Mouse (Mus musculus): Measurements from ENCODE around the gene Krtap4-13. TPM values are rescaled to one million over a fixed set of nuclear protein-coding genes. Genes with fewer than 3 reads are reported as not detected.
"Not testable (repeated sequence)": the region's sequence is repeated elsewhere in the genome, so short reads cannot be mapped to it uniquely, and the experiment has no call there.

Gene Krtap4-13
- polyA plus RNA-seq (2015; fragmentation: Nextera tagmentation; extraction: Ambion mirVana) = not detected in 2 replicates

GRCm38 (mm10) chr11:99809792-99810191, at the start of gene Krtap4-13:
TSS of gene Krtap4-13 (minus strand) at chr11:99809892.
- H3K4me3 ChIP-seq (replicated peaks); H3K4me2 ChIP-seq; H3K9ac ChIP-seq; H3K27me3 ChIP-seq (replicated peaks); H3K4me1 ChIP-seq; H3K27ac ChIP-seq; ATAC-seq (ENCODE audit: insufficient read depth, low FRiP score, low read depth); H3K9me3 ChIP-seq; H3K36me3 ChIP-seq: not testable (repeated sequence)

DNA sequence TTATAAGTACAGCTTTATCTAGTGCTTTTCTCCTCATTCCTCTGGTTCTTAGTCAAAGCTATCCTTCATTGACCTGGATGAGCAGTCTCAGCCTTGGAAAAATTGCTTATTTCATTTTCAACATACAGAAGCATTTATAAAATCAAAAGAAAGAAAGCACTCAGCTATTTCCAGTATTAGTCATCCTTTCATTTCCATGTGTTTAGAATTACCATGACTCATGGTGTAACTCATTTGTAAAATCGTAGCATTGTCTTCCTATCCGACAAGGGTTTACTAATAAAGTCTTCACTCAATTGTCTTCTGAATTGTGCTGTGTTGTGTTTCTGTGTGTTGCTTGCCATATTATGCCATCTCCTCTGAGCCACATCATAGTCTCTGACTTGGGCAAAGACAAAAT, 49.1 kb upstream of the Krtap4-13 start:
- Histone ChIP-seq H3K27ac (no peak overlapping the region), H3K9me3 (no peaks in the 10 kb centered on the region), H3K9ac (no peak overlapping the region), H3K4me3 (replicated peaks) (no peak overlapping the region), H3K36me3 (no peaks in the 10 kb centered on the region), H3K4me2 (no peak overlapping the region), H3K4me1 (no peaks in the 10 kb centered on the region), H3K27me3 (replicated peaks) (no peaks in the 10 kb centered on the region)
- WGBS = 63% methylated on average over 2 of the region's 2 CpGs
- ATAC-seq (ENCODE audit: insufficient read depth, low FRiP score, low read depth) = no peak

GRCm38 (mm10) chr11:99857617-99858016, 47.9 kb upstream of the Krtap4-13 start, which contains the start of gene Gm11568:
TSS of gene Gm11568 (plus strand) at chr11:99857917.
- WGBS = 87% methylated on average over 2 of the region's 2 CpGs
- no peak within 1 kb of the TSS for H3K4me2 ChIP-seq
- no peak within 1 kb of the TSS for H3K4me3 ChIP-seq (replicated peaks)
- no peak within 1 kb of the TSS for H3K27ac ChIP-seq
- H3K9ac ChIP-seq = no peak within 1 kb of the TSS
- no peak for ATAC-seq (ENCODE audit: insufficient read depth, low FRiP score, low read depth)
- no peaks in the 10 kb centered on the region for H3K4me1 ChIP-seq
- no peaks in the 10 kb centered on the region for H3K27me3 ChIP-seq (replicated peaks)
- H3K36me3 ChIP-seq = no peaks in the 10 kb centered on the region
- H3K9me3 ChIP-seq = no peaks in the 10 kb centered on the region

DNA sequence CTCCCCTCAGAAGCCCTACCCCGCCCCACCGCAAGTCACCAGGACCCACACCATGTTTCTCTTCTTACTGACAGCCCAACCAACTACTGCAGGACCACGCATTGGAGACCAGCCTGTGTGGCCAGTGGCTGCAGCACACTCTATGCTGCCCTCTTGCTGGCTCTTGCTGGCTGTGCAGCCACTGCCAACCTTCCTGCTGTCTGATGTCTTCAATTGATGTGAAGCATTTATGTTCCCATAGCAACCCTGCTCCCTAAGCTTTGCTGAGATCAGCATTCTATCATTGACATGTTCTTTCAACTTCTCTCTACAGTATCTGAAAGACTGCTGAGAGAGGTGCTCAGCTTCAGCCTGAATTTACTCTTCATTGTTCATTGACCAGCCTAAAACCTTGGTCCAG, 44.4 kb upstream of the Krtap4-13 start:
- 58% methylated on average over 3 of the region's 3 CpGs for WGBS
- H3K27ac ChIP-seq = no peak overlapping the region

DNA sequence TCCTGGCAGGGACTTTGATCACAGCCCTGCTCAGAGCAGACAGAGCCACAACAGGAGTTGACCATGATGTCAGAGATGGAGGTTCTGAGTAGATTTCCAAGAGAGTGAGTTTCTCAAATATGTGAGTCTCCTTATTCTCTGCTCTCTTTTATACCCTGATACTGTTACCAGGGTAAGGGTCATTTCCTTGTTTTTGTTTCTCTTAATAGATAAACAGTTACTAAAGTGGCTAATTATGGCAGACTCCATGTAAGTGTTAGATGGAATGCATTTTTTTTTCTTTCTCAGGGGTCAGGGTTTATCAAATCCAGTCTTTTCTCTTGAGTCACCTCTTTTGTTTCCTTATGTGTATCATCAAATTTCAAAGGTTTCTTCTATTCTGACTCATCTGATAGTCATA, 41.8 kb upstream of the Krtap4-13 start, which contains the start of gene Krtap4-16:
TSS of gene Krtap4-16 (minus strand) at position 101 of the 400 bp plus-strand sequence.
- H3K27ac ChIP-seq = no peak within 1 kb of the TSS
- no peaks in the 10 kb centered on the region for H3K36me3 ChIP-seq
- ATAC-seq (ENCODE audit: insufficient read depth, low FRiP score, low read depth) = no peak
- H3K4me1 ChIP-seq = no peaks in the 10 kb centered on the region
- H3K4me3 ChIP-seq (replicated peaks) = no peak within 1 kb of the TSS
- no peaks in the 10 kb centered on the region for H3K9me3 ChIP-seq
- H3K4me2 ChIP-seq = no peak within 1 kb of the TSS
- H3K9ac ChIP-seq = no peak within 1 kb of the TSS
- no peaks in the 10 kb centered on the region for H3K27me3 ChIP-seq (replicated peaks)

More for the DNA sequence above, 44.4 kb upstream of the Krtap4-13 start:
- Histone ChIP-seq H3K9ac (no peak overlapping the region), H3K36me3 (no peaks in the 10 kb centered on the region), H3K27me3 (replicated peaks) (no peaks in the 10 kb centered on the region), H3K9me3 (no peaks in the 10 kb centered on the region), H3K4me2 (no peak overlapping the region), H3K4me3 (replicated peaks) (no peak overlapping the region), H3K4me1 (no peaks in the 10 kb centered on the region)
- no peak for ATAC-seq (ENCODE audit: insufficient read depth, low FRiP score, low read depth)

GRCm38 (mm10) chr11:99846746-99847145, 37.1 kb upstream of the Krtap4-13 start:
- Histone ChIP-seq H3K27me3 (replicated peaks) (no peaks in the 10 kb centered on the region), H3K4me3 (replicated peaks) (no peak overlapping the region), H3K4me2 (no peak overlapping the region), H3K9me3 (no peaks in the 10 kb centered on the region), H3K4me1 (no peaks in the 10 kb centered on the region), H3K27ac (no peak overlapping the region), H3K36me3 (no peaks in the 10 kb centered on the region), H3K9ac (no peak overlapping the region)
- no peak for ATAC-seq (ENCODE audit: insufficient read depth, low FRiP score, low read depth)
- WGBS = 83% methylated on average over 2 of the region's 2 CpGs

DNA sequence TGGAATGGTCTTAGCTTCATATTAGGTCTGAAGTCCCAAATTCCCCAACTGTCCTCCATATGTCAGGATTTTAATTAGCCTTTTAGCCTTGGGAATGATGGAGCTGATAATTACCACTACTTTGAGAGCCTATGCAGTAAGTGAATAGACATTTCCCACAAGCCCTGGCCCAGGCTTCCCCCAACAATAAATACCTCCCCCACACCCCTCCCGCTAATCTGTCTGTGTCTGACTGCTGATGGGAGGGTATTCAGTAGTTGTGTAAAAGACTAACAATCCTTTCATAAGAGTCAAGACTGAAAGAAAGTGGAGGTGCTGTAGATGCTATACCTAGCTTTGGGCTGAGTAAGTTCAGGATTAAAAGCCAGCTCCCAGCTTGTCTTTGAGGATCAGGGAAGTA, 32.5 kb upstream of the Krtap4-13 start:
- H3K9me3 ChIP-seq = no peaks in the 10 kb centered on the region
- H3K4me3 ChIP-seq (replicated peaks) = no peak overlapping the region
- H3K36me3 ChIP-seq = no peaks in the 10 kb centered on the region
- no peak overlapping the region for H3K9ac ChIP-seq
- H3K4me1 ChIP-seq = no peaks in the 10 kb centered on the region
- ATAC-seq (ENCODE audit: insufficient read depth, low FRiP score, low read depth) = no peak
- no peak overlapping the region for H3K4me2 ChIP-seq
- no peak overlapping the region for H3K27ac ChIP-seq
- H3K27me3 ChIP-seq (replicated peaks) = no peaks in the 10 kb centered on the region
- 79% methylated on average over 1 of the region's 1 CpGs for WGBS

- no peak within 1 kb of the TSS for H3K4me2 ChIP-seq
- no peak within 1 kb of the TSS for H3K4me3 ChIP-seq (replicated peaks)
- no peaks in the 10 kb centered on the region for H3K9me3 ChIP-seq
- H3K27me3 ChIP-seq (replicated peaks) = no peaks in the 10 kb centered on the region
- no peak within 1 kb of the TSS for H3K9ac ChIP-seq
- 71% methylated on average over 1 of the region's 1 CpGs for WGBS
- no peak for ATAC-seq (ENCODE audit: insufficient read depth, low FRiP score, low read depth)
- no peaks in the 10 kb centered on the region for H3K36me3 ChIP-seq
- H3K27ac ChIP-seq = no peak within 1 kb of the TSS
- H3K4me1 ChIP-seq = no peaks in the 10 kb centered on the region
Measured at GRCm38 (mm10) chr11:99837966-99838365, 28.3 kb upstream of the Krtap4-13 start, which contains the start of gene 2300003K06Rik. TSS of gene 2300003K06Rik (minus strand) at chr11:99838066.

GRCm38 (mm10) chr11:99815566-99815965, 5.9 kb upstream of the Krtap4-13 start, which contains the start of gene Gm11564:
TSS of gene Gm11564 (minus strand) at chr11:99815666.
- H3K9me3 ChIP-seq; H3K27ac ChIP-seq; ATAC-seq (ENCODE audit: insufficient read depth, low FRiP score, low read depth); H3K36me3 ChIP-seq; H3K4me3 ChIP-seq (replicated peaks); H3K27me3 ChIP-seq (replicated peaks); H3K4me1 ChIP-seq; H3K9ac ChIP-seq; H3K4me2 ChIP-seq: not testable (repeated sequence)
- 71% methylated on average over 2 of the region's 2 CpGs for WGBS

- H3K4me3 ChIP-seq (replicated peaks); H3K4me2 ChIP-seq; ATAC-seq (ENCODE audit: insufficient read depth, low FRiP score, low read depth); H3K27me3 ChIP-seq (replicated peaks); H3K36me3 ChIP-seq; H3K9ac ChIP-seq; H3K9me3 ChIP-seq; H3K27ac ChIP-seq; H3K4me1 ChIP-seq: not testable (repeated sequence)
- no CpG with 5 or more reads among the region's 1 CpGs for WGBS
Measured at GRCm38 (mm10) chr11:99804346-99804745, 5.3 kb downstream of the Krtap4-13 start, which contains the start of gene Gm11554. TSS of gene Gm11554 (minus strand) at chr11:99804446.

GRCm38 (mm10) chr11:99798832-99799231, 10.9 kb downstream of the Krtap4-13 start, which contains the start of gene Gm11569:
TSS of gene Gm11569 (minus strand) at chr11:99798932.
- H3K27me3 ChIP-seq (replicated peaks); ATAC-seq (ENCODE audit: insufficient read depth, low FRiP score, low read depth); H3K4me3 ChIP-seq (replicated peaks); H3K4me1 ChIP-seq; H3K9ac ChIP-seq; H3K9me3 ChIP-seq; H3K27ac ChIP-seq; H3K36me3 ChIP-seq; H3K4me2 ChIP-seq: not testable (repeated sequence)
- WGBS = no CpG with 5 or more reads among the region's 1 CpGs

DNA sequence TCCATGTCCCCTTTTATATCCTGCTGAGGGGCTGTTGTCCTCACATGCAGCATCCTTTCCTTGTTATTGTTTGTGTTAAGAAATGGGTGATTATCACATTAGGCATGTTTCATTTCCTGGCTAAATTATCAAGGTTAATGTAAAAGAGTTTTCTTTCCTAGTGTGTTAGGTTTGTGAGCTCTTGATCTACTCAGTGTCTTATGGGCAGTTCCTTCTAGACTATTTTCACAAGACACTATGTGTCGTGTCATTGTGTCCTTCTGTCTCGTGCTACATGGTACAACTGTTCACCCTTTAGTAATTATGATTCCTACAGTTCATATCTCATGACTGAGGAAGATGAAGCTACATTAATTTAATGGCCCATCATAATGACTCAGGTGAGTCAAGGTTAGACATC, 16.3 kb downstream of the Krtap4-13 start, which contains the start of gene Gm11596:
TSS of gene Gm11596 (minus strand) at position 101 of the 400 bp plus-strand sequence.
- Histone ChIP-seq H3K27ac (no peak within 1 kb of the TSS), H3K4me2 (no peak within 1 kb of the TSS), H3K4me3 (replicated peaks) (no peak within 1 kb of the TSS), H3K9ac (no peak within 1 kb of the TSS), H3K4me1 (no peaks in the 10 kb centered on the region), H3K27me3 (replicated peaks) (no peaks in the 10 kb centered on the region), H3K36me3 (no peaks in the 10 kb centered on the region), H3K9me3 (no peaks in the 10 kb centered on the region)
- WGBS = 81% methylated on average over 2 of the region's 2 CpGs
- ATAC-seq (ENCODE audit: insufficient read depth, low FRiP score, low read depth) = no peak

DNA sequence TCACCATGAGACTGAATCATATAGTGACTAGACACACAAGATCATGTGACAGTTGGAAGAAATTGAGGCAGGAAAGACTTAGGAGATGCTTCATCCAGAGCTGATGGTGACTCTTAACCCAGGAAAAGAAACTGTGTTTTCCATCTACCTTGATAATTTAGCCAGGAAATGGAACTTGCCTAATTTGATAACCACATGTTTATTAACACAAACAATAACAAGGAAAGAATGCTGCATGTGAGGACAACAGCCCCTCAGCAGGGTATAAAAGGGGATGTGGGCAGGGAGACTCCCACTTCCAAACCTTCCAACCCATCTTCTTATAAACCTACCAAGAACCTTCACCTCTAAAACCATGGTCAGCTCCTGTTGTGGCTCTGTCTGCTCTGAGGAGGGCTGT, 24.8 kb downstream of the Krtap4-13 start, which contains the start of gene Krtap4-9:
TSS of gene Krtap4-9 (plus strand) at position 301 of the 400 bp plus-strand sequence.
- H3K36me3 ChIP-seq; H3K4me2 ChIP-seq; H3K27me3 ChIP-seq (replicated peaks); H3K9ac ChIP-seq; ATAC-seq (ENCODE audit: insufficient read depth, low FRiP score, low read depth); H3K9me3 ChIP-seq; H3K4me1 ChIP-seq; H3K27ac ChIP-seq; H3K4me3 ChIP-seq (replicated peaks): not testable (repeated sequence)

Measured in stomach, embryonic 15.5 days (tissue).